Mouse (Mus musculus): Measurements from ENCODE around the gene Npr3. TPM values are rescaled to one million over a fixed set of nuclear protein-coding genes. Genes with fewer than 3 reads are reported as not detected.

The Npr3 gene
- polyA plus RNA-seq, 1 experiment = 1.4 TPM

GRCm38 (mm10) chr15:11891395-11891794, 15.7 kb downstream of the Npr3 start:
- H3K4me3 ChIP-seq (ENCODE audit: control insufficient read depth, insufficient read depth, low read length) = no peak overlapping the region
- H3K4me1 ChIP-seq (replicated peaks; ENCODE audit: control insufficient read depth, insufficient read depth, low read length) = no peaks in the 10 kb centered on the region
- no peak for TF ChIP-seq POLR2A (IDR thresholded peaks at IDR 0.05; ENCODE audit: control insufficient read depth, extremely low read depth, insufficient read depth, low read length, poor library complexity)
- TF ChIP-seq CTCF (IDR thresholded peaks at IDR 0.05; ENCODE audit: borderline replicate concordance, control insufficient read depth, extremely low read depth, insufficient read depth, low read length, poor library complexity) = no peak
- 75% methylated on average over 3 of the region's 3 CpGs for WGBS
- no peak overlapping the region for H3K27ac ChIP-seq (ENCODE audit: control insufficient read depth, insufficient read depth, low read length)
- DNase-seq = no peak
- no peaks in the 10 kb centered on the region for H3K27me3 ChIP-seq (ENCODE audit: control insufficient read depth, insufficient read depth, low read length)
- no peaks in the 10 kb centered on the region for H3K36me3 ChIP-seq (ENCODE audit: control insufficient read depth, insufficient read depth, low read length)

- DNase-seq = no peak
- Histone ChIP-seq H3K4me3 (ENCODE audit: control insufficient read depth, insufficient read depth, low read length) (no peak overlapping the region), H3K4me1 (replicated peaks; ENCODE audit: control insufficient read depth, insufficient read depth, low read length) (no peaks in the 10 kb centered on the region), H3K27ac (ENCODE audit: control insufficient read depth, insufficient read depth, low read length) (no peak overlapping the region), H3K27me3 (ENCODE audit: control insufficient read depth, insufficient read depth, low read length) (no peaks in the 10 kb centered on the region), H3K36me3 (ENCODE audit: control insufficient read depth, insufficient read depth, low read length) (no peaks in the 10 kb centered on the region)
- 86% methylated on average over 10 of the region's 10 CpGs for WGBS
- no peak for TF ChIP-seq CTCF (IDR thresholded peaks at IDR 0.05; ENCODE audit: borderline replicate concordance, control insufficient read depth, extremely low read depth, insufficient read depth, low read length, poor library complexity)
- TF ChIP-seq POLR2A (IDR thresholded peaks at IDR 0.05; ENCODE audit: control insufficient read depth, extremely low read depth, insufficient read depth, low read length, poor library complexity) = no peak
These were observed 24.4 kb downstream of the Npr3 start for GRCm38 (mm10) chr15:11882508-11883205.

- Histone ChIP-seq H3K36me3 (ENCODE audit: control insufficient read depth, insufficient read depth, low read length) (no peaks in the 10 kb centered on the region), H3K4me3 (ENCODE audit: control insufficient read depth, insufficient read depth, low read length) (no peak overlapping the region), H3K27ac (ENCODE audit: control insufficient read depth, insufficient read depth, low read length) (no peak overlapping the region), H3K27me3 (ENCODE audit: control insufficient read depth, insufficient read depth, low read length) (no peaks in the 10 kb centered on the region), H3K4me1 (replicated peaks; ENCODE audit: control insufficient read depth, insufficient read depth, low read length) (no peaks in the 10 kb centered on the region)
- no peak for TF ChIP-seq CTCF (IDR thresholded peaks at IDR 0.05; ENCODE audit: borderline replicate concordance, control insufficient read depth, extremely low read depth, insufficient read depth, low read length, poor library complexity)
- TF ChIP-seq POLR2A (IDR thresholded peaks at IDR 0.05; ENCODE audit: control insufficient read depth, extremely low read depth, insufficient read depth, low read length, poor library complexity) = no peak
- no peak for DNase-seq
- whole genome bisulfite sequencing = 93% methylated on average over 6 of the region's 6 CpGs
These were observed 25.3 kb downstream of the Npr3 start for GRCm38 (mm10) chr15:11881822-11882221.

- no peaks in the 10 kb centered on the region for H3K4me1 ChIP-seq (replicated peaks; ENCODE audit: control insufficient read depth, insufficient read depth, low read length)
- no peak overlapping the region for H3K4me3 ChIP-seq (ENCODE audit: control insufficient read depth, insufficient read depth, low read length)
- no peak overlapping the region for H3K27ac ChIP-seq (ENCODE audit: control insufficient read depth, insufficient read depth, low read length)
- TF ChIP-seq CTCF (IDR thresholded peaks at IDR 0.05; ENCODE audit: borderline replicate concordance, control insufficient read depth, extremely low read depth, insufficient read depth, low read length, poor library complexity) = no peak
- no peak for TF ChIP-seq POLR2A (IDR thresholded peaks at IDR 0.05; ENCODE audit: control insufficient read depth, extremely low read depth, insufficient read depth, low read length, poor library complexity)
- DNase-seq = no peak
- 94% methylated on average over 1 of the region's 1 CpGs for WGBS
- no peaks in the 10 kb centered on the region for H3K36me3 ChIP-seq (ENCODE audit: control insufficient read depth, insufficient read depth, low read length)
- H3K27me3 ChIP-seq (ENCODE audit: control insufficient read depth, insufficient read depth, low read length) = no peaks in the 10 kb centered on the region
These were observed 28.8 kb downstream of the Npr3 start for GRCm38 (mm10) chr15:11878334-11878733.

- TF ChIP-seq POLR2A (IDR thresholded peaks at IDR 0.05; ENCODE audit: control insufficient read depth, extremely low read depth, insufficient read depth, low read length, poor library complexity) (no peak), CTCF (IDR thresholded peaks at IDR 0.05; ENCODE audit: borderline replicate concordance, control insufficient read depth, extremely low read depth, insufficient read depth, low read length, poor library complexity) (no peak)
- no peak overlapping the region for H3K27ac ChIP-seq (ENCODE audit: control insufficient read depth, insufficient read depth, low read length)
- no peaks in the 10 kb centered on the region for H3K27me3 ChIP-seq (ENCODE audit: control insufficient read depth, insufficient read depth, low read length)
- DNase-seq = no peak
- 76% methylated on average over 2 of the region's 2 CpGs for WGBS
- no peak overlapping the region for H3K4me3 ChIP-seq (ENCODE audit: control insufficient read depth, insufficient read depth, low read length)
- H3K36me3 ChIP-seq (ENCODE audit: control insufficient read depth, insufficient read depth, low read length) = no peaks in the 10 kb centered on the region
- H3K4me1 ChIP-seq (replicated peaks; ENCODE audit: control insufficient read depth, insufficient read depth, low read length) = no peaks in the 10 kb centered on the region
These were observed 29.8 kb downstream of the Npr3 start for GRCm38 (mm10) chr15:11877273-11877672.

- Histone ChIP-seq H3K27me3 (ENCODE audit: control insufficient read depth, insufficient read depth, low read length) (no peaks in the 10 kb centered on the region), H3K4me3 (ENCODE audit: control insufficient read depth, insufficient read depth, low read length) (no peak overlapping the region), H3K27ac (ENCODE audit: control insufficient read depth, insufficient read depth, low read length) (no peak overlapping the region), H3K36me3 (ENCODE audit: control insufficient read depth, insufficient read depth, low read length) (no peaks in the 10 kb centered on the region), H3K4me1 (replicated peaks; ENCODE audit: control insufficient read depth, insufficient read depth, low read length) (no peaks in the 10 kb centered on the region)
- 96% methylated on average over 3 of the region's 3 CpGs for WGBS
- no peak for DNase-seq
- no peak for TF ChIP-seq POLR2A (IDR thresholded peaks at IDR 0.05; ENCODE audit: control insufficient read depth, extremely low read depth, insufficient read depth, low read length, poor library complexity)
- no peak for TF ChIP-seq CTCF (IDR thresholded peaks at IDR 0.05; ENCODE audit: borderline replicate concordance, control insufficient read depth, extremely low read depth, insufficient read depth, low read length, poor library complexity)
These were observed 40.2 kb downstream of the Npr3 start for GRCm38 (mm10) chr15:11866918-11867317.

- no peaks in the 10 kb centered on the region for H3K36me3 ChIP-seq (ENCODE audit: control insufficient read depth, insufficient read depth, low read length)
- TF ChIP-seq CTCF (IDR thresholded peaks at IDR 0.05; ENCODE audit: borderline replicate concordance, control insufficient read depth, extremely low read depth, insufficient read depth, low read length, poor library complexity) (no peak), POLR2A (IDR thresholded peaks at IDR 0.05; ENCODE audit: control insufficient read depth, extremely low read depth, insufficient read depth, low read length, poor library complexity) (no peak)
- no peak overlapping the region for H3K4me3 ChIP-seq (ENCODE audit: control insufficient read depth, insufficient read depth, low read length)
- WGBS = 92% methylated on average over 6 of the region's 6 CpGs
- H3K4me1 ChIP-seq (replicated peaks; ENCODE audit: control insufficient read depth, insufficient read depth, low read length) = no peaks in the 10 kb centered on the region
- no peaks in the 10 kb centered on the region for H3K27me3 ChIP-seq (ENCODE audit: control insufficient read depth, insufficient read depth, low read length)
- no peak for DNase-seq
- H3K27ac ChIP-seq (ENCODE audit: control insufficient read depth, insufficient read depth, low read length) = no peak overlapping the region
These were observed 43.6 kb downstream of the Npr3 start for GRCm38 (mm10) chr15:11863540-11863818.
